ENCODE assay signal across 9 mouse cellular contexts in genomic region chr10:79649070-79649751, GRCm38 (mm10). TPM values are rescaled to one million over a fixed set of nuclear protein-coding genes. Genes with fewer than 3 reads are reported as not detected.
A peak's percentile ranks its signal among the peaks of the same experiment; 100 is the strongest.
DNase-seq lines count a peak whose midpoint lies in the region; TF ChIP-seq lines count a peak whose summit lies in the region.
"Had no signal": no experiment of that assay in that cellular context is flagged by ENCODE, and none has a peak within 500 bp of the region (broad histone marks: within the 10 kb centered on the region; RNA-seq: fewer than 3 reads in every experiment).

No protein-coding gene starts in this region.

- 31% methylated on average over 7 of the region's 7 CpGs for WGBS in hindbrain, embryonic 10.5 days

- no peak for TF ChIP-seq POLR2A in brain, embryonic 14.5 days (IDR thresholded peaks at IDR 0.05; ENCODE audit: borderline replicate concordance, extremely low read depth, insufficient read depth, insufficient read length, poor library complexity, severe bottlenecking)

- H3K4me1 ChIP-seq in hindbrain, embryonic 10.5 days (replicated peaks): peaks cover 8% of the 10 kb centered on the region
- H3K4me1 ChIP-seq: liver, embryonic 15.5 days had no signal

- TF ChIP-seq CTCF in brain, embryonic 14.5 days (IDR thresholded peaks at IDR 0.05; ENCODE audit: borderline replicate concordance, extremely low read depth, insufficient read depth, insufficient read length): peak; percentile 95

- no peak overlapping the region for H3K4me3 ChIP-seq in hindbrain, embryonic 10.5 days
- H3K4me3 ChIP-seq: liver, embryonic 15.5 days had no signal

- no peak overlapping the region for H3K27ac ChIP-seq in hindbrain, embryonic 10.5 days
- H3K27ac ChIP-seq: liver, embryonic 15.5 days had no signal

- no peaks in the 10 kb centered on the region for H3K36me3 ChIP-seq in hindbrain, embryonic 10.5 days
- H3K36me3 ChIP-seq: liver, embryonic 15.5 days had no signal

- no peaks in the 10 kb centered on the region; the same call in 1 of the 2 replicates for H3K27me3 ChIP-seq in hindbrain, embryonic 10.5 days (ENCODE audit: insufficient read depth, poor library complexity, severe bottlenecking)

- DNase-seq in MN1 (ENCODE audit: low spot score): peak; percentile 83
- peak; percentile 83 for DNase-seq in brain, embryonic 14.5 days (ENCODE audit: low read depth)
- peak; percentile 46 for DNase-seq in fibroblast of lung, adult 2 months (ENCODE audit: low read depth)
- DNase-seq in hindbrain, embryonic 10.5 days (ENCODE audit: low spot score): peak; percentile 79
- DNase-seq in layer of hippocampus, adult 11-12 months (ENCODE audit: low spot score): peak; percentile 88
- peak; percentile 82 for DNase-seq in lung, postnatal 10 days
- DNase-seq in retina, postnatal 7 days (ENCODE audit: low read depth, low spot score): peak; percentile 77
- DNase-seq in urinary bladder, postnatal 4 days (ENCODE audit: low spot score in 2 of 2): peak; percentile 44 to 82

- no peaks in the 10 kb centered on the region for H3K9me3 ChIP-seq in hindbrain, embryonic 10.5 days
- H3K9me3 ChIP-seq: liver, embryonic 15.5 days had no signal

RNA-seq across cellular contexts. Expression of gene Odf3l2, which starts 3.7 kb away (rescaled TPM):
- polyA plus RNA-seq in brain, embryonic 14.5 days (2012; rRNA removed): 0.11 TPM in 1 of 2 replicates, not detected in the other
- polyA plus RNA-seq in hindbrain, embryonic 10.5 days (2016; fragmentation: Nextera tagmentation; extraction: Ambion mirVana): not detected in 2 replicates
- polyA plus RNA-seq: liver, embryonic 15.5 days had no signal

RNA-seq across cellular contexts. Expression of gene Shc2, which starts 11.5 kb away (rescaled TPM):
- polyA plus RNA-seq in brain, embryonic 14.5 days (2012; rRNA removed): 48.1 and 54.9 TPM in 2 replicates
- polyA plus RNA-seq in hindbrain, embryonic 10.5 days (2016; fragmentation: Nextera tagmentation; extraction: Ambion mirVana): 20.5 and 22.6 TPM in 2 replicates

RNA-seq across cellular contexts. Expression of gene Madcam1, which starts 15.1 kb away (rescaled TPM):
- 0.87 and 1.1 TPM in 2 replicates for polyA plus RNA-seq in brain, embryonic 14.5 days (2012; rRNA removed)
- polyA plus RNA-seq in hindbrain, embryonic 10.5 days (2016; fragmentation: Nextera tagmentation; extraction: Ambion mirVana): 1.4 and 1.5 TPM in 2 replicates

RNA-seq across cellular contexts. Expression of gene Tpgs1, which starts 20.0 kb away (rescaled TPM):
- 68.2 and 69.2 TPM in 2 replicates for polyA plus RNA-seq in brain, embryonic 14.5 days (2012; rRNA removed)
- 66.0 and 76.6 TPM in 2 replicates for polyA plus RNA-seq in hindbrain, embryonic 10.5 days (2016; fragmentation: Nextera tagmentation; extraction: Ambion mirVana)

RNA-seq across cellular contexts. Expression of gene Cdc34, which starts 32.8 kb away (rescaled TPM):
- polyA plus RNA-seq in brain, embryonic 14.5 days (2012; rRNA removed): 121 and 151 TPM in 2 replicates
- polyA plus RNA-seq in hindbrain, embryonic 10.5 days (2016; fragmentation: Nextera tagmentation; extraction: Ambion mirVana): 243 and 244 TPM in 2 replicates
